Mouse (Mus musculus) spleen, adult 2 months (tissue): ENCODE data around the gene Ankrd40. TPM values are rescaled to one million over a fixed set of nuclear protein-coding genes. Genes with fewer than 3 reads are reported as not detected.
A peak's percentile ranks its signal among the peaks of the same experiment; 100 is the strongest.

Experiments used
- DNase-seq, 2 experiments: peaks; one replicate each; pipeline versions ENCODE4 v3.0.0 to v3.0.0-alpha.2; 2012 to 2021; ENCODE audit warnings: low spot score in 2 of 2, low read depth in 1 of 2
- H3K27ac ChIP-seq: fragments of 200-500 bp; 2 replicates; pipeline ENCODE4 v1.5.1; 2012; ENCODE audit warnings: low read length, inconsistent platforms; ENCODE audit not compliant: insufficient read depth
- H3K27me3 ChIP-seq: fragments of 200-500 bp; 2 replicates; pipeline ENCODE4 v1.6.1; 2012; ENCODE audit warnings: mild to moderate bottlenecking, moderate library complexity, low read length, inconsistent platforms; ENCODE audit not compliant: control insufficient read depth, insufficient read depth
- H3K36me3 ChIP-seq: fragments of 200-500 bp; 2 replicates; pipeline ENCODE4 v1.6.1; 2012; ENCODE audit warnings: mild to moderate bottlenecking, low read length, inconsistent platforms; ENCODE audit not compliant: control insufficient read depth, insufficient read depth
- H3K4me1 ChIP-seq: fragments of 200-500 bp; 2 replicates; pipeline ENCODE4 v1.6.1; 2011; ENCODE audit warnings: inconsistent platforms; ENCODE audit not compliant: control insufficient read depth, insufficient read depth, insufficient read length
- H3K4me3 ChIP-seq: fragments of 200-500 bp; 2 replicates; pipeline ENCODE4 v1.5.1; 2011; ENCODE audit warnings: mild to moderate bottlenecking, inconsistent platforms; ENCODE audit not compliant: insufficient read depth, insufficient read length; ENCODE audit errors: extremely low read depth
- CTCF ChIP-seq: fragments of 200-500 bp; IDR thresholded peaks from 2 replicates; pipeline ENCODE4 v1.5.1; 2011; ENCODE audit warnings: mild to moderate bottlenecking, inconsistent platforms; ENCODE audit not compliant: insufficient read depth, insufficient read length, insufficient replicate concordance; ENCODE audit errors: extremely low read depth
- POLR2A ChIP-seq: fragments of 200-500 bp; IDR thresholded peaks from 2 replicates; pipeline ENCODE4 v1.6.1; 2011; ENCODE audit warnings: low read depth, low read length, inconsistent platforms
- WGBS: fragments of 180-500 bp; shearing (Covaris S2); methylation state at CpG from one replicate; pipeline ENCODE4 v1.1.7; 2018; 5-methylcytosine and 5-hydroxymethylcytosine counted together
- polyA plus RNA-seq: library from polyadenylated mRNA; depleted of rRNA; stranded (reverse); fragments of >200 nt; gene quantifications from 2 replicates; pipeline ENCODE4 v1.2.3, GENCODE M21; 2012

Gene Ankrd40
- polyA plus RNA-seq, 1 experiment = 50.7 TPM

- Histone ChIP-seq H3K27me3 (no peaks in the 10 kb centered on the region), H3K4me1 (no peaks in the 10 kb centered on the region; the same call in 1 of the 2 replicates), H3K36me3 (no peaks in the 10 kb centered on the region), H3K27ac (no peak overlapping the region), H3K4me3 (no peak overlapping the region)
- 3% methylated on average over 5 of the region's 5 CpGs for WGBS
- DNase-seq = no peak
- TF ChIP-seq POLR2A (no peak), CTCF (no peak)
Measured at GRCm38 (mm10) chr11:94370809-94371208, 43.0 kb downstream of the Ankrd40 start.

- no peaks in the 10 kb centered on the region for H3K36me3 ChIP-seq
- H3K27me3 ChIP-seq = no peaks in the 10 kb centered on the region
- H3K4me3 ChIP-seq = no peak overlapping the region
- H3K27ac ChIP-seq = no peak overlapping the region
- 72% methylated on average over 13 of the region's 13 CpGs for WGBS
- DNase-seq = no peak
- TF ChIP-seq CTCF (no peak), POLR2A (no peak)
- H3K4me1 ChIP-seq = no peaks in the 10 kb centered on the region; the same call in 1 of the 2 replicates
Measured at GRCm38 (mm10) chr11:94374276-94374948, 46.6 kb downstream of the Ankrd40 start.

- no peaks in the 10 kb centered on the region for H3K4me1 ChIP-seq
- no peak for DNase-seq
- H3K27ac ChIP-seq = no peak overlapping the region
- no peaks in the 10 kb centered on the region for H3K27me3 ChIP-seq
- H3K4me3 ChIP-seq = no peak overlapping the region
- no peaks in the 10 kb centered on the region for H3K36me3 ChIP-seq
- TF ChIP-seq CTCF (no peak), POLR2A (no peak)
- WGBS = 61% methylated on average over 2 of the region's 2 CpGs
Measured at GRCm38 (mm10) chr11:94379061-94379460, 51.3 kb downstream of the Ankrd40 start.

DNA sequence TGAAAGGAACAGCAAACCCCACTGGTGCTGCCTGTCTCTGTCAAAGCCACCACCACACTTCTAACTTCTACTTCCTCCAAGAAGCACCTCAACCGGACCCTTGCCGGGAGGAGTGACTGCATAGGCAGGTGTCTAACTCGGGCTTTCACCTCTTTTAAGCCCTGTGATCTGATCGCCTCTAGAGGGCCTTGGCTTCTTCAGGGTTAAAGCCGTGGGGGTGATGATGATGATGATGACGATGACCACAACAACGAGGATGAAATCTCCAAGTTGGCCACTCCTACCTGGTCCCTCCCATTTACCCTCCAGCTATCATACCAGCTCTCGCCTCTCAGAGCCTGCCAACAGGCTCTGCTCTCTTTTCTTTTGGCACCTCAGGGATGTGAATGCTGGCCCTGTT lies 51.9 kb downstream of the Ankrd40 start:
- WGBS = 33% methylated on average over 8 of the region's 8 CpGs
- no peak overlapping the region for H3K27ac ChIP-seq
- no peaks in the 10 kb centered on the region for H3K27me3 ChIP-seq
- no peaks in the 10 kb centered on the region for H3K4me1 ChIP-seq
- TF ChIP-seq POLR2A = no peak
- TF ChIP-seq CTCF = no peak
- DNase-seq = no peak
- no peak overlapping the region for H3K4me3 ChIP-seq
- no peaks in the 10 kb centered on the region for H3K36me3 ChIP-seq

DNA sequence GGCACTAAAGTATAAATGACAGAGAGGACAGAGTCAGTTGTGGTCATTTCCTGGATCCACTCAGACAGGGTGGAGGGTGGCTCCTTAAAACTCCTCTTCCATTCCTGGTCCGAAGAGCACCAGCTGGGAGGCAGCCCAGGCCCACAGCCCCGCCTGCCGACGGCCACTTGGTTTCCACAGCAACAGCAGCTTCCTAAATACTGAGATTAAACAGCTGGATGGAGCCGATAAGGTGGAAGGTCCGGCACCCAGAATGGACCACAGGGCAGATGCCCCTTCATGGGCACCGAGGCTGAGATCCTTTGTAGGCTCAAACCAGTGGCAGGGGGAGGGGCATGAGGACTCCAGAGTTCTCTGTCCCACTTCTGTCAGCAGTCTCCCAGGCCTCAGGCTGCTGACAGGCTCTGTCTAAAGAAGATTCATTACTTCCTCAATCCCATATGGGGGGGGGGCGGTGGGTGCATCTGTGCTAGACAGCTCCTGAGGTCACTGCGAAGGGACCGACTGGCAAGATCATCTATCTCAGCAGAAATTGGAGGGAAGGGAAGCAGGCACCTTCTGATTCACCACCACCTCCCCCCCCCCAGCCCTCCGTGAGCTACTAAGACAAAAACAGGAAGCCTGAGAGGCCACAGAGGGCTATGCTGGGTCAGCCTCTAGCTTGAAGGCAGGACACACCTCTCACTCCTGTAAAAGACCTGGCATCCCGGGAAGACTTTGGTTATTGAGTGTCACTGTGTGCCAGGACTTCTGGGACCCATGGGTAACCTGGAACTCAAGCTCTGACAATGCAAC lies 58.4 kb downstream of the Ankrd40 start:
- peak overlapping the region; percentile 32; the same call in 1 of the 2 replicates for H3K4me3 ChIP-seq
- DNase-seq = peak; percentile 32 to 36

DNA sequence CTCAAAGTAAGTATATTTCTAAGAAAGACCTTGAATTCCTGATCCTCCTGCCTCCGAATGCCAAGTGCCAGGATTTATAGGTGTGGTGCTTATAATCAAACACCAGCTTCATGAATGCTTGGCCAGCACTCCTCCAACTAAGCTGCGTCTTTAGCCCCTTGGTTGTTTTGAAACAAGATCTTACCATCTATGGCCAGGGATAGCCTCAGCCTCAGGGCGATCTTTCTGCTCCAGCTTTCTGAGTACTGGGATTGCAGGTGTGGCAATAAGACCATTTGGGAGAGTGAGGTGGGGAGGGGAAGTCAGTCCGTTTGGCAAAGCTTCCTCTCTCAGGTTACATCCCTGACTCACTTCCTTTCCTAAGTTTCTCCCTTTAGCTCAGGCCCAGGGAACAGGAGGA lies 60.0 kb downstream of the Ankrd40 start:
- DNase-seq = no peak
- H3K4me1 ChIP-seq = peaks cover 17% of the 10 kb centered on the region; the same call in 1 of the 2 replicates
- no peak overlapping the region for H3K4me3 ChIP-seq
- no peaks in the 10 kb centered on the region for H3K36me3 ChIP-seq
- TF ChIP-seq CTCF (no peak), POLR2A (no peak)
- H3K27ac ChIP-seq = no peak overlapping the region
- 85% methylated on average over 4 of the region's 4 CpGs for WGBS
- H3K27me3 ChIP-seq = 0 out of 2 replicates have a peak, but pooled peaks cover 1% of the 10 kb centered on the region

More for the DNA sequence above, 58.4 kb downstream of the Ankrd40 start:
- Histone ChIP-seq H3K27ac (peak overlapping the region; percentile 75), H3K27me3 (no peaks in the 10 kb centered on the region), H3K4me1 (peaks cover 17% of the 10 kb centered on the region; the same call in 1 of the 2 replicates), H3K36me3 (no peaks in the 10 kb centered on the region)
- WGBS = 5% methylated on average over 12 of the region's 12 CpGs
- TF ChIP-seq CTCF (no peak), POLR2A (no peak; the same call in 1 of the 2 replicates)
